Mouse (Mus musculus) ES-Bruce4 (cell line): ENCODE data around the gene Lmbr1l.

Experiments used
- CTCF ChIP-seq: IDR thresholded peaks from one replicate; pipeline ENCODE4 v1.8.1; 2011; ENCODE audit warnings: low read depth, low read length
- EP300 ChIP-seq: IDR thresholded peaks from 2 replicates; pipeline ENCODE4 v1.6.1; 2011; ENCODE audit warnings: low read depth, low read length; ENCODE audit not compliant: insufficient read depth
- POLR2A ChIP-seq: IDR thresholded peaks from one replicate; pipeline ENCODE4 v1.8.1; 2011; ENCODE audit warnings: low read length; ENCODE audit not compliant: insufficient read depth

- TF ChIP-seq POLR2A (no peak), CTCF (no peak), EP300 (no peak)
Observed at GRCm38 (mm10) chr15:98901530-98901929, 16.5 kb downstream of the Lmbr1l start.
